Mouse (Mus musculus): Measurements from ENCODE around the gene Ptges. TPM values are rescaled to one million over a fixed set of nuclear protein-coding genes. Genes with fewer than 3 reads are reported as not detected.

The Ptges gene
- total RNA-seq, 1 experiment from 2014 or later: 4.4 TPM

DNA sequence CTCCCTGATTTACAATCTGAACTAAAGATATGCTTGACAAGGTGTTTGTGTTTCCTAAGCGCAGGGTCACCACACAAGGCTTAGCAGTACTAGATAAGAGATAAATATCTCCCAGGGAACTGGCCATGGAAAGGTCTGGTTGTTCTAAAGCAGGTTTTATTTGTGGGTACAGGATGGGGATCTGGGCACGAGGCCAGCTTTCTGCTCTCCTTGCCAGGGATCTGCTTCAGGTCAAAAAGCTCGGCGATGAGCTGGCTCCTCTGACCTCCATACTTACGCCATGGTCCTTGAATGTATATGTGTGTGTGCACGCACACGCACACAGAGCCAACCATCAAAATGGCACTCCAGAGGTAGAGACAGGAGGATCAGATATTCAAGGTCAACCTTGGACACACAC is 24.7 kb downstream of the Ptges start:
- ATAC-seq (replicated peaks; ENCODE audit: insufficient number of reproducible peaks, low FRiP score, low TSS enrichment, poor library complexity, severe bottlenecking): no peak

- ATAC-seq (replicated peaks; ENCODE audit: insufficient number of reproducible peaks, low FRiP score, low TSS enrichment, poor library complexity, severe bottlenecking): no peak
These were observed 25.4 kb downstream of the Ptges start for GRCm38 (mm10) chr2:30904231-30904630.

DNA sequence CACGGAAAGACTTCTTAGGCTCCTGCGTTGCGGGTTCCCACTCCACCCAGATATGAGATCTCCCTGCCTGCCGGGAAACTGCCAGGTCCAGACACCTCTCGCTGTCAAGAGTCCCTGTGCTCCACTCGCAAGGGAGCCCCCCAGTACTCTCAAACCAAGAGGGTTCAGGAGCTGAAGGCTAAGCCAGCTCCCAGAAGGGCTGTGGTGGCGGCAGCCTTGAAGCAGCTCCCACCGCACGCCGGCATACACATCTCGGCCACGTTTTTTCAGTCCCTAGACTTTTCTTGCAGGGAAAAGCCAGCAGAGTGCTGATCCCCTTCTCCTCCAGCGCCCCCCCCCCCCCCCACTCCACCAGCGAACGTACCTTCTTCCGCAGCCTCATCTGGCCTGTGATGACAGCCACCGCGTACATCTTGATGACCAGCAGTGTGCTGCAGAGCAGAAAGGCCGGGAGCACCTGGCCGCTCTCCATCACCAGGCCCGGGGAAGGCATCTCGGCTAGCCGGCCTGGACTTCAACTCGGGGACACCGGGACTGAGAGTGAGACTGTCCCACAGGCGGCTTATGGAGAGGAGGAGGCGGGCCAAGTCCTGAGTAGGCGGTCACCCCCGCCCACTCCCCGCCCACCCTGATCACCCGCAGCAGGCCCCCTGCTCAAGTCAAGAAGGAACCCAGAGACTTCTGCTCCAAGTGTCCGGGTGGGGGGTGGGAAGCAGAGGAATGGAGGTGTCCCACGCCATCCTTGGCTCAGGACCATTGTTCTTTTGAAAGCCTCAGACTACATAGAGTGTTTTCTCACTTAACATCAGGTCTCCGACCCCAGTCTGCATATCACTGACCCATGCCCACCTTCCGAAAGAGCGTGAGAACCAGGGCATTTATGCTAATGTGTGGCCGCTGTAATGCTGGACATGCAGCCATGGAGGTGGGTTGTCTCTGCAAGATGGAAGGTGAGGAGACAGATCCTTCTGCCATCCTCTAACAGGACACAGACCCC is 26.6 kb downstream of the Ptges start:
- ATAC-seq (replicated peaks; ENCODE audit: insufficient number of reproducible peaks, low FRiP score, low TSS enrichment, poor library complexity, severe bottlenecking): no peak

- no peak for ATAC-seq (replicated peaks; ENCODE audit: insufficient number of reproducible peaks, low FRiP score, low TSS enrichment, poor library complexity, severe bottlenecking)
These were observed 27.4 kb downstream of the Ptges start for GRCm38 (mm10) chr2:30902256-30902655.

GRCm38 (mm10) chr2:30901646-30902160 is 28.0 kb downstream of the Ptges start:
- no peak for ATAC-seq (replicated peaks; ENCODE audit: insufficient number of reproducible peaks, low FRiP score, low TSS enrichment, poor library complexity, severe bottlenecking)

DNA sequence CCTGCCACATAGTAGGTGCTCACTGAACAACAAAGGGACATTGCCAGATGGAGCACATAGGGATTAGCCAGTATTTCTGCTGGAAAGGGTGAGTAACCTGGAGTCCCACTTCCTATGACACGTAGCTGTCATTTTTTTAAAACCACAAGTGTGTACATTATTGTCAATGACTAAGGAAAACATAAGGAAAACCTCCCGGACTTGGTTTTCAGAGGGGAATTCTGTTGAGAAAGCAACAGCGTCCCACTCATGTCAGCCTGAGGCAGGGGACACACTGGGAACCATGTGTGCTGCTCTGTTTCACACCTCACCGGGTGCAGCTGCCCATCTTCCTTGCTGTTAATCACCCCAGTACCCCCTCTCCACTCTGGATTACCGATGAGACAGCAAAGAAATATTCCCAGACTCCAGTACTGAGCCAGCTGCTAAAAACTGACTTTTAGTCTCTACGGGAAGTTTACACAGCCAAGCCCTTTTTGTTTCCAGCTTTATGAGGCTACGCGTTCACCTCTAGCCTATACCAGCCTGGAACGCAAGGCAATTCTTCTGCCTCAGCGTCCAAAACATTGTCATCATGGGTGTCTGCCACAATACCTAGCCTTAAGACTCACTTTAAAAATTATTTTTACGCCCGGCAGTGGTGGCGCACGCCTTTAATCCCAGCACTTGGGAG is 30.1 kb downstream of the Ptges start:
- no peak for ATAC-seq (replicated peaks; ENCODE audit: insufficient number of reproducible peaks, low FRiP score, low TSS enrichment, poor library complexity, severe bottlenecking)

DNA sequence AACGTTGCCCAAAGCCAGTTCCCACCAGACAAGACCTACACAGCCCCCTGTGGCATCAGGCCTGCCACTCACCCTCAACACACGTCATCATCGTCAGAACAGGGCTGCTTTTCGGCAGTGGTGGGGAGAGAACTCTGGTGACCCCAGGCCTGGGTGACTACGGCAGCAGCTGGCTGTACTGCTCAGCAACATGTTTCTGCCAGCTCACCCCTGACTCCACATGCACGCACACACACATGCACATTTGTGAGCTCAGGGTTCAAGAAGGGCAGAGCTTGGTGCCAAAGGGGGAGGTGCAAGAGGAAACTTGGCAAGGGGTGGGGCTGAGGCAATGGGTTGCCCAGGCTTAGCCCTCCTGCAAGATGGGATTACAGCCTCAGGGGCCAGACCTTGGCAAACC is 32.4 kb downstream of the Ptges start:
- ATAC-seq (replicated peaks; ENCODE audit: insufficient number of reproducible peaks, low FRiP score, low TSS enrichment, poor library complexity, severe bottlenecking): no peak

DNA sequence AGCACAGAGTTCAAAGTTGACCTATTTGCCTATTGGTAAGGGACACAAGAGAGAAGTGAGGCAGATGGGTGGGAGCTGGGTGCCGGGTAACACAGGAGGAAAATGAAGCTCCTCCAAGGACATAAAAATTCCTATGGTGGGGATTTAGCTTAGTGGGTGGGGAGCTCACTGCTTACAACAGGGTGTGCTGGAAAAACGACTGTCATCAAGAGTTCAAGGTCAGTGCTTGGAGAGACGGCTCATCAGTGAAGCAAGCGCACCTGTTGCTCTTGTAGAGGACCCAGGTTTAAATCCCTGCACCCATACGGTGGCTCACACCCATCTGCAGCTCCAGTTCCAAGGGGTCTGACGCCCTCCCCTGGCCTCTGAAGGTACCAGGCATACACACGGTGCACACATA is 35.7 kb downstream of the Ptges start:
- ATAC-seq (replicated peaks; ENCODE audit: insufficient number of reproducible peaks, low FRiP score, low TSS enrichment, poor library complexity, severe bottlenecking): no peak

DNA sequence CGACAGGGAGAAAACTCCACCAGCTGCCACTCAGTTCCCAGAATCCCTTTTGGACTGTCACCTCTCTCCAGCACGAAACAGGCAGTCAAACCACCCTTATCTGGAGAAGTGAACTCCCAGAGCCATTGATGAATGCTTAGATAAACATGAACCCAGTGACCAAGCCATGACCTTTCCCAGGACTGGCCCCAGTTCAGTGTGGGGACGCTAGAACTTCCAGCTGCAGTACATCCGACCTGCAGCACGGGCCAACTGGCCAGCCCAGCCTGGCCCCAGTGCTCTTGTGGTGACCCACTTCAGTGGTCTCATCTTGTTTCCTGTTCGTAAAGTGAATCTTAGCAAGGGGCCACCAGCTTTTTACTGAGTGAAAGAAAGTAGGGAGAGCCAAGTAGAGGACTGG is 36.3 kb downstream of the Ptges start:
- ATAC-seq (replicated peaks; ENCODE audit: insufficient number of reproducible peaks, low FRiP score, low TSS enrichment, poor library complexity, severe bottlenecking): no peak

DNA sequence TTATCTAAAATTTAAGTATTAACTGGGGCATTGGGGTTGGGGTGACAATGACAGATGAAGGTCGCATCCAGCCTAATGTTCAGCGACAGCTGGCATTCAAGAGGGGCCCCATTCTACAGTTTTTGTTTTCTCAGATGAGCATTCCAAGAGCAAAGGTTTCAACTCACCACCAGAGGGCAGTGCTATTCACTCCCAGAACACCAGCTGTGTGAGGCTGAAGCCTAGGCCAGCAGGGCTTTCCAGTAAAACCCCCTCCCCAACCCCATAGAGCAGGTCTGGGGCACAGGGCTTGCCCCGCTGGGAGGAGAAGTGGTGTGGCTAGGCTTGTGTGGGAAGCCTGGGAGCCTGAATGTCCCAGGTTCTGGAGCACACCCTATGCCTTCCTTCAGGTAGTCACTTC is 38.7 kb downstream of the Ptges start:
- ATAC-seq (replicated peaks; ENCODE audit: insufficient number of reproducible peaks, low FRiP score, low TSS enrichment, poor library complexity, severe bottlenecking): 0 out of 2 replicates have a peak, but pooled peaks have one; percentile 38

DNA sequence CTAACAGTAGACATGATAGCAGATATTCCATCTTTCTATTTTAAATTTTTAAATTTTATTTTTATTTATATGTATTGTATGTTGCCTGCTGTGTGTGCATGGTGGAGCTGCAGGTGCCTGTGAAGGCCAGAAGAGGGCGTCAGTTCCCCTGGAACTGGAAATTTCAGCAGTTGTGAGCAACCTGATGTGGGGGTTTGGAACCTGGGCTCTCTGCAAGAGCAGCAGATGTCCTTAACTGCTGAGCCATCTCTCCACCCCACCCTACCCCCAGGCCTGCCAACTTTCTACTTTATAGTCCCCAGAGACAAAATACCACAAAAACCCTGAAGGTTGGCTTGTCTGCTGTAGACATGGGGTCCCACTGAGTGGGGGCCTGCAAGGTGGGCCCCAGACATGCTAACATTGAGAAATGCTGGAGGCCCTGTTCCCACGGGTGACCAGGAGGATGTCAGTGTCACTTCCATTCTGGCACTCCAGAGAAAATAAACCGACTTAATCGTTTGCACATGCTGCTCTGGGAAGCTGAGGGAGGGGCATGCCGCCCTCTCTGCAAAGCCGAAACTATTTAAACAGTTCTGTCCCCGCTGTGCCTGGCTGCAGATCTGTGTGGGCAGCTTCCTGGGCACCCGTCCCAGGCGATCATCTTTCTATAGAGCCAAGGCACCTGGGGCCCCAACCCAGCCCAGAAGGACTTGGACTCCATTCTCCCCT is 44.1 kb downstream of the Ptges start:
- ATAC-seq (replicated peaks; ENCODE audit: insufficient number of reproducible peaks, low FRiP score, low TSS enrichment, poor library complexity, severe bottlenecking): no peak

DNA sequence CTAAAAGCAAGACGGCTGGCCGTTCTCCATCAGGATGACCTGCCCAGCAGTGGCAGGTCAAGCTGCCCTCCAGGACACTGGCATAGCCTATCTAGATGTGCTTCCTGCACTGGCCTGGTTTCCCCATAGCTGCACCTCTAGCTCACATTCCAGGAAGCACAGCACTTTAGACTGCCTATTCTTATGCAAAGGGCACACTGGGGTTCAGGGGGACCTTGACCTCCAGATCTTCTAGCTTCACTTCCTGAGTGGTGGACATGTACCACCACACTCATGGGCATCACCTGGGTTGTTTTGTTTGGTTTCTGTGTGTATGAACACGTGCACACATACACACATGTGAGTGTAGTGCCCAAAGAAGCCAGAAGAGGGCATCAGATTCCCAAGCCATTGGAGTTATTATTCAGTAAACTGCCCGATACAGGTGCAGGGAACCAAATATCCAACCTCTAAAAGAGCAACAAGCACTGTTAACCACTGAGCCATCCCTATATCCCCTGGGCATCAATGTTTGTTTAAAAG is 44.8 kb downstream of the Ptges start:
- no peak for ATAC-seq (replicated peaks; ENCODE audit: insufficient number of reproducible peaks, low FRiP score, low TSS enrichment, poor library complexity, severe bottlenecking)

DNA sequence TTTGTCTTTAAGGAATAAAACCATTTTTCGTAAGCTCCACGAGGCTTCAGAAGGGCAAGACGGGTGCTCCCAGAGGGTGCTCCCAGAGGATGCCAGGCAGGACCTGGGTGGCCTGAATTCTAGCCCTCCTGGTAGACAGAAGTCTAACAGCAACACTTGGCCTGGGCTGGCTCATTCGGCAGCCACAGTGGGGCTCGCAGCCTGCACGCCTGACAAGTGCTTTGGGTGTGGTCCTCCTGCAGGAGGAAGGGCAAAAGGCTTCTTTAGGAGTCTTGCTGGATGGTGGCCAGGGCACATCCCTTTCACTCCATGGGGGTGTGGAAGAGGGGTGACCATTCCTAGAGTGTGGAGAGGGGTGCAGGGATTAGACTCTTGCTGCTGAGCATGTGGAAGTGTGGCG is 48.4 kb downstream of the Ptges start:
- no peak for ATAC-seq (replicated peaks; ENCODE audit: insufficient number of reproducible peaks, low FRiP score, low TSS enrichment, poor library complexity, severe bottlenecking)

- no peak for ATAC-seq (replicated peaks; ENCODE audit: insufficient number of reproducible peaks, low FRiP score, low TSS enrichment, poor library complexity, severe bottlenecking)
These were observed 50.2 kb downstream of the Ptges start for GRCm38 (mm10) chr2:30879481-30879880.

DNA sequence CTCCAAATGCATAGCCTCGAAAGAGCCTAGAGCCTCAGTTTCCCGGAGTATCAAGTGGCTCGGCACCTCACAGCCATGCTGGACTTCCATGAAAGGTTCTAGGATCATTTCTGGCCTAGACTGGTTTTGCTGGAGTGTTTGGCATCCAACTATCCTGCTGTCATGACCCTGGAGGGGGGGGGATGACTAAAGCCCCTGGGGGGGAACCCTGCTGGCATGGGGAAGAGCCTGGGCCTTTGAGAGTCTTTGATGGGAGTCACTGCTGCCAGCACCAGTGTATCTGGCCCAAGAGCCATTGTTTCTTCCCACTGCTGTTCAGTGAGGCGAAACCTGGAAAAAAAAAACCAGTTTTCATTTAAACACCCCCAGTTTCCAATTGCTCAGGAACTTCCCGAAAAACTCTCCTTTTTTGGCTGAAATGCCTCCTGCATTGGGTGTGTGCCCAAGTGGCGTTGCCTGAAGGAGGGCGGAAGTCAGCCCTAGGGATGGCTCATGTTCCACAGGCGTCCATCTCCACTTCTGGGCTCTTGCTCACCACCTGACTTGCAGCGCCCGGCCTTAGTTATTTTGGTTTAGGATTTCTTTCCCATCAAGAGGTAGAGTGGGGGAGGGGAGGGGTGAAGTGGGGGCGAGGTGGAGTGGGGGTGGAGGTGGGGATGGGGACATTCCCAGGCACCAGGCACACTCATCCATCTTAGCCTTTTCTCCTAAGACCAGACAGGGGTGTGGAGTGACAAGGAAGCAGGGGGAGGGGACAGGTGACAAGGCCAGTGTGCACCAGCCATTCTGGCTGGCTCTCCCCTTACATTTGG is 53.8 kb downstream of the Ptges start:
- no peak for ATAC-seq (replicated peaks; ENCODE audit: insufficient number of reproducible peaks, low FRiP score, low TSS enrichment, poor library complexity, severe bottlenecking)

- ATAC-seq (replicated peaks; ENCODE audit: insufficient number of reproducible peaks, low FRiP score, low TSS enrichment, poor library complexity, severe bottlenecking): no peak
These were observed 54.6 kb downstream of the Ptges start for GRCm38 (mm10) chr2:30875096-30875495.

GRCm38 (mm10) chr2:30874445-30874844 is 55.2 kb downstream of the Ptges start:
- no peak for ATAC-seq (replicated peaks; ENCODE audit: insufficient number of reproducible peaks, low FRiP score, low TSS enrichment, poor library complexity, severe bottlenecking)

GRCm38 (mm10) chr2:30872669-30873068 is 57.0 kb downstream of the Ptges start:
- ATAC-seq (replicated peaks; ENCODE audit: insufficient number of reproducible peaks, low FRiP score, low TSS enrichment, poor library complexity, severe bottlenecking): no peak
